Mouse (Mus musculus) neural tube, embryonic 11.5 days (tissue): Measurements from ENCODE around the gene Pard3. TPM values are rescaled to one million over a fixed set of nuclear protein-coding genes. Genes with fewer than 3 reads are reported as not detected.
A peak's percentile ranks its signal among the peaks of the same experiment; 100 is the strongest.

Experiments used
- ATAC-seq: fragments of 200-750 bp; cut with Nextera tagmentation; 2 replicates; pipeline ENCODE4 v1.8.0; 2017; ENCODE audit warnings: moderate number of reproducible peaks, mild to moderate bottlenecking, moderate TSS enrichment, moderate library complexity; ENCODE audit not compliant: insufficient read depth, low FRiP score, low TSS enrichment
- DNase-seq: peaks from one replicate; pipeline ENCODE4 v3.0.0-alpha.2; 2015; ENCODE audit warnings: low spot score
- H3K27ac ChIP-seq: fragments of 300-500 bp; sonication (generic); 2 replicates; pipeline ENCODE4 v1.5.1; 2014; ENCODE audit warnings: low read depth, mild to moderate bottlenecking, low read length
- H3K27me3 ChIP-seq: fragments of 300-500 bp; sonication (generic); 2 replicates; pipeline ENCODE4 v1.6.1; 2014; ENCODE audit warnings: mild to moderate bottlenecking, low read length, mixed read lengths; ENCODE audit not compliant: control insufficient read depth, insufficient read depth
- H3K36me3 ChIP-seq: fragments of 300-500 bp; sonication (generic); 2 replicates; pipeline ENCODE4 v1.6.1; 2014; ENCODE audit warnings: mild to moderate bottlenecking, low read length, moderate library complexity, mixed read lengths; ENCODE audit not compliant: control insufficient read depth, insufficient read depth
- H3K4me1 ChIP-seq: fragments of 300-500 bp; sonication (generic); 2 replicates; pipeline ENCODE4 v1.6.1; 2014; ENCODE audit warnings: low read length, mixed read lengths; ENCODE audit not compliant: control insufficient read depth, insufficient read depth
- H3K4me2 ChIP-seq: fragments of 300-500 bp; sonication (generic); 2 replicates; pipeline ENCODE4 v1.6.1; 2014; ENCODE audit warnings: low read depth, mild to moderate bottlenecking, moderate library complexity
- H3K4me3 ChIP-seq: fragments of 300-500 bp; sonication (generic); 2 replicates; pipeline ENCODE4 v1.5.1; 2014; ENCODE audit warnings: low read depth, low read length
- H3K9ac ChIP-seq: fragments of 300-500 bp; sonication (generic); 2 replicates; pipeline ENCODE4 v1.6.1; 2014; ENCODE audit warnings: mild to moderate bottlenecking, low read length
- H3K9me3 ChIP-seq: fragments of 300-500 bp; sonication (generic); 2 replicates; pipeline ENCODE4 v1.6.1; 2016; ENCODE audit warnings: low read length; ENCODE audit not compliant: control insufficient read depth
- WGBS: fragments of 180-500 bp; shearing (Covaris S2); extraction: QIAGEN DNeasy Blood & Tissue Kit; methylation state at CpG from one replicate; pipeline ENCODE4 v1.1.7; 2014; 5-methylcytosine and 5-hydroxymethylcytosine counted together
- polyA plus RNA-seq: library from polyadenylated mRNA; unstranded; fragments of >200 nt; fragmentation: Nextera tagmentation; extraction: Ambion mirVana; gene quantifications from 2 replicates; pipeline ENCODE4 v1.2.1, GENCODE M21; 2014

Gene Pard3
- 37.5 and 39.7 TPM in 2 replicates for polyA plus RNA-seq

DNA sequence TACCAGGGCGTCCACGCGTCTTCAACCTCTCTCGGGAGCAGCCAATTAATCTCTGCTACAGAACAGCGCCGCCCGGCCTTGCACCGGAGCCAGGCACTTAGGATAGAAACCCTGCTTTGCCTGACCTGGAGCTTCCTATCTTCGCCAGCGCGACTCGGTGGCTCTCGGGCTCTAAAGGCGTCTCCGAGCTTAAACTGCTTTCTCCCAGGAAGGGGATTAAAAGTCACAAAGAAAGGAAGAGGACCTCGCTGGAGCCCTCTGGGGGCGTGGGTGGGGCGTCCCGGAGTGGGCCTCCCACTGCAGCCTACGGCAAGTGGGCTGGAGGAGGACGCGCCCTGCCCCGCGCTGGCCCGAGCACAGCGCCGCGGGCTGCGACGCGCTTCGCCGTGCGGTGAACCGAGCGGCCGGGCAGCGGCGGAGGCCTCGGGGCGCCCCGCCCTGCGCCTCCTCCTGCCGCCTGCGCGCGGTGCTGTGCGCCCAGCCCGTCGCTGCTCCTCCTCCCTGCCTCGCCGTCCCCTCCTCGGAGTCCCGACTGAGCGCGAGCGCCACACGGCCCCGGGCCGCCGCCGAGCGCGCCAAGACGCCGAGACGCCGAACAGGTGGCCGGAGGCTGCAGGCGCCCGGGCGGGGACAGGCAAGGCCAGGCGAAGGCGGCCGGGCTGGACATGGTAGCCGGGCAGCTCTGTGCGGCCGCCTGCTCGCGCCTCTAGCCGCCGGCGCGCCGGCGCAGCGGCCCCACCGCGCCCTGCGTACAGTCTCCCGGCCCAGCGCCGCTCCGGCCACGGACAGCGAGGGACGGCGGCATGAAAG, at the start of gene Pard3:
Gene Pard3 (plus strand): TSS at position 343 of the 810 bp plus-strand sequence.
- Histone ChIP-seq H3K4me3 (peak within 1 kb of the TSS; percentile 94), H3K4me2 (peak within 1 kb of the TSS; percentile 47), H3K36me3 (no peaks in the 10 kb centered on the region), H3K9me3 (no peaks in the 10 kb centered on the region), H3K27me3 (no peaks in the 10 kb centered on the region), H3K4me1 (peaks cover 11% of the 10 kb centered on the region; the same call in 1 of the 2 replicates), H3K27ac (peak within 1 kb of the TSS; percentile 95), H3K9ac (peak within 1 kb of the TSS; percentile 98)
- peak; percentile 91 for DNase-seq
- WGBS, result under 1% methylated on average over 75 of the region's 98 CpGs
- peak; percentile 94 for ATAC-seq

DNA sequence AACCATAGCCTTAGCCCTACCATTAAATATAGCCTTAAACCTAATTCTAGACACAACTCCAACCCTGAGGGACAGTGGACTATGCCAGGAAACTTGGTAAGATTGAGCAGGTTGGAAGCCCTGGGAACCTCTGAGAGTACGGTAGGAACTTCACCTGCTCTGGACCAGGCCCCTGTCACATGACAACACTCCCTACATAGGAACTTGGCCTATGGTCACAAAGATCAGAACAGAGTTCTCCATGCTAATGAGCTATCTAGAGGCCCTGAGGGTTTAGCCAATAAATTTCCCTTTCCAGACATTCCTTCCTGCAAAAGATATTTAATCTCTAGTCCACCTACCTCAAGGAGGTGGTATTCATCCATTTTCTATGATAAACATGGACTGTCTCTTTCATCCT, 41.9 kb upstream of the Pard3 start:
- Histone ChIP-seq H3K4me1 (no peaks in the 10 kb centered on the region), H3K4me2 (no peak overlapping the region), H3K9me3 (no peaks in the 10 kb centered on the region), H3K9ac (no peak overlapping the region), H3K4me3 (no peak overlapping the region), H3K27ac (no peak overlapping the region), H3K36me3 (no peaks in the 10 kb centered on the region), H3K27me3 (no peaks in the 10 kb centered on the region)
- WGBS, result 93% methylated on average over 1 of the region's 1 CpGs
- DNase-seq, result no peak
- no peak for ATAC-seq

DNA sequence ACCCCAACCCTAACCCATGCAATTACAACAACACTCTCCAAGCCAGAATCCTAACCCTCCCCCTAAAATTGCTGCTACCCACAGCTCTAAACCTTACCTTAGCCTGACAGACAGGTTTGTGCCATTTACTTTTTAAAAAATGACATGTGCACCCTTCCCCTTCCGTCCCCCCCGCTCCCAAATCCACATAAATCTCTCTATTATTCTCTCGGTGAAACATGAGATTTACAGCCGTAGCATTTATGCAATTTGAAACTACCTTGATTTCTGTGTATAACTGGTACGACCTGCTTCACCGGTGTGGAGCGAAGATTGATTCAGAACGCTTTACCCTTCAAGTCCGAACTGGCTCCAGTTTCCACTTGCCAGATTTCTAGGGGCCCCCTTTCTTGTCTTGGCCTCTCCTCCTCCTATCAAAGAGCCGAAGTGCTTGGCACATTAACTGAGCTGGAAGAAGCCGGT, 38.4 kb upstream of the Pard3 start:
- Histone ChIP-seq H3K4me3 (no peak overlapping the region), H3K4me2 (no peak overlapping the region), H3K4me1 (no peaks in the 10 kb centered on the region), H3K27ac (no peak overlapping the region), H3K27me3 (no peaks in the 10 kb centered on the region), H3K9me3 (no peaks in the 10 kb centered on the region), H3K9ac (no peak overlapping the region), H3K36me3 (no peaks in the 10 kb centered on the region)
- ATAC-seq (no peak), DNase-seq (no peak)
- WGBS, result 72% methylated on average over 11 of the region's 11 CpGs

DNA sequence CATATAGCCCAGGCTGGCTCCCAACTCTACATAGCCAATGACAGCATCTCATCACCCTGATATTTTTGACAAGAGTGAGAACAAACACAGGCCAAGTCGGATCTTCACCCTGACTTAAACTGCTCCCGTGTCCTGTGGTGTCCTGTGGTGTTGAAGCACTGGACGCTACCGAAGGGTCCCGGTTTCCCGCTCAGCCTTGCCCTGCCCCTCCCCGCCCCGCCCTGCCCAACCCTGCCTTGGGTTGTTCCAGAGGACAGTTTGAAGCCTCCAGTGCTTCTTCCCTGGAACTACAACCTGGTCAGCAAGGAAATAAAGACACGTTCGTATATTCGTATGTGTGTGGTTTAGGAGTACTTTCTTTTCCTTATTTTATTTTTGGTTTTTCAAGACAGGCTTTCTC, 37.9 kb upstream of the Pard3 start:
- 57% methylated on average over 11 of the region's 11 CpGs for WGBS
- Histone ChIP-seq H3K4me1 (no peaks in the 10 kb centered on the region), H3K36me3 (no peaks in the 10 kb centered on the region), H3K9me3 (no peaks in the 10 kb centered on the region), H3K4me3 (no peak overlapping the region), H3K27me3 (no peaks in the 10 kb centered on the region), H3K27ac (no peak overlapping the region), H3K4me2 (no peak overlapping the region), H3K9ac (no peak overlapping the region)
- no peak for ATAC-seq
- DNase-seq, result no peak

DNA sequence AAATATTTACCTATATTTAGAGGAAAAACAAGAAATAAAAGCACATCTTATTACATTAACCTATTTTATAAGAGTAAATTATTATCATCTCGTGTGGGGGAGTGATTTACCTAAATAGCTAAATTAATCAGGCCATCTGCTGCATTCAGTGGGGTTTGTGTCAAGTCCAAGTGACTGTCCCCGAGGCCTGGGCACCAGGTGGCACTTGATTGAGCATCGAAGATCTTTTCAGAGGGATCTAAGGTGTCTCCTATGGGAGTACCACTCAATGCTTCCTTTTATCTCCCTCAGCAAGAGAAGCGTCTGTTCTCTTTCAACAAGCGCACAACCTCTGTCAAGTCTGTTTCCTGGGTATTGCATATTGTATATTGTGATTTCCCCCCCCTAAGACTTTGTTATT, 32.2 kb upstream of the Pard3 start:
- H3K9me3 ChIP-seq, result no peaks in the 10 kb centered on the region
- no peaks in the 10 kb centered on the region for H3K27me3 ChIP-seq
- no peak overlapping the region for H3K4me3 ChIP-seq
- H3K36me3 ChIP-seq, result no peaks in the 10 kb centered on the region
- no peak overlapping the region for H3K9ac ChIP-seq
- no peaks in the 10 kb centered on the region for H3K4me1 ChIP-seq
- ATAC-seq (no peak), DNase-seq (peak; percentile 28)
- no peak overlapping the region for H3K4me2 ChIP-seq
- H3K27ac ChIP-seq, result no peak overlapping the region
- WGBS, result 67% methylated on average over 5 of the region's 5 CpGs

DNA sequence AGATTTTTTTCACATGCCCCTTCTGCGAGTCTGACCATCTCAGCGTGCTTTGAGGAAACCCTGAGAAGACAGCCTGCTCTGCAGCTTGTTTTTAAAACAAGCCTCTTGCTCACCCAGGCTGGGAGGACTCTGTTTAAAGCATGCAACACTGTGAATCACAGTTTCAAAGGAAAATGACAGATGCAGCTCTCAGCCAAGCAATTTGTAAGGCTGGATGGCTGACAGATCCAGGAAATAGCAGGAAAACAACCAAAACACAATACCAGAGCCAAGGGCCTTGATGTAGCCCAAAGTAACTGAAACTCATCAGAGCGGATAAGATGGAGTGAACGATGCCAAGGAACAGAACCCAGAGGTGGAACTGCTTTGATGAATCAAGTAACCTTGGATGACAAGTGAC, 24.8 kb upstream of the Pard3 start:
- no peak for DNase-seq

DNA sequence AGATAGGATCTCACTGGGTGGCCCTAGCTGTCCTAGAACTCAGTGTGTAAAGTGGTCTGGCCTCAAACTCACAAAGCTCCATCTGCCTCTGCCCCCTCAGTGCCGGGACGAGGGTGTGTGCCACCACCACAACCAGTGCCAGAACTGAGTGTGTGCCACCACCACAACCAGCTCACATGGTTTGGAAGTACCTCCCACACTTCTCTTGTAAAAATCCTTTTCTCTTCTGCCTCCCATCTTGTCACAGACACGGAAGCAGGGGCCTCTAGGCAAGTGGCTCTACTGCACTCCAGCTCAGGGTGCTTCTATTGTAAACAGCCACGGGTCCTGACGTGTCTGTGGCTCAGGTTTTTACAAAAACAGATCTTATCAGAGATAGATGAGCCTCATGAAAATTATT, 13.7 kb upstream of the Pard3 start:
- H3K9ac ChIP-seq, result no peak overlapping the region
- no peak overlapping the region for H3K27ac ChIP-seq
- no peak overlapping the region for H3K4me3 ChIP-seq
- H3K4me1 ChIP-seq, result no peaks in the 10 kb centered on the region
- DNase-seq (no peak), ATAC-seq (no peak)
- no peaks in the 10 kb centered on the region for H3K9me3 ChIP-seq
- WGBS, result 80% methylated on average over 5 of the region's 5 CpGs
- no peak overlapping the region for H3K4me2 ChIP-seq
- no peaks in the 10 kb centered on the region for H3K27me3 ChIP-seq
- H3K36me3 ChIP-seq, result no peaks in the 10 kb centered on the region

More for the DNA sequence above, 24.8 kb upstream of the Pard3 start:
- Histone ChIP-seq H3K36me3 (no peaks in the 10 kb centered on the region), H3K9me3 (no peaks in the 10 kb centered on the region), H3K4me2 (no peak overlapping the region), H3K4me3 (no peak overlapping the region), H3K27me3 (no peaks in the 10 kb centered on the region), H3K9ac (no peak overlapping the region), H3K27ac (no peak overlapping the region), H3K4me1 (no peaks in the 10 kb centered on the region)
- no peak for ATAC-seq
- WGBS, result 71% methylated on average over 4 of the region's 4 CpGs

DNA sequence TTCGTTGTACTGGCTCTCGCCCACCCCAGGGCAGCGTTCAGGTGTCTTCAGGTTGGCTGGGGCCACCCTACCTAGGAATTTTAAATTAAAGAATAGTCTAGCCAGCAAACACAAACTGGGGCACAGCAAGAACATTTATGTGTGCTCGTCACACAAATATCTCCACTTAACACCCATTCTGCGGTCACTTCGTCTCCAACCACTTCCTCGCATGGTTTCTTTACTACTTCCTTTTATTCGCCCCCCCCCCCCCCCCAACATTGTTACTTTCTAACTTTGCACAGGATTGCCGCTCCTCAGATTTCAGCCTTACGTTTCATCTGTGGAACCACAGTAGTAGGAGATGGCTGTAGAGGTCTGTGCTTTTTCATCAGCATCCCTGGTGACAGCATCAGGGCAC, 11.6 kb upstream of the Pard3 start:
- no peak for ATAC-seq
- Histone ChIP-seq H3K9me3 (no peaks in the 10 kb centered on the region), H3K4me1 (no peaks in the 10 kb centered on the region), H3K36me3 (no peaks in the 10 kb centered on the region), H3K4me2 (no peak overlapping the region), H3K4me3 (no peak overlapping the region), H3K9ac (no peak overlapping the region), H3K27me3 (no peaks in the 10 kb centered on the region), H3K27ac (no peak overlapping the region)
- DNase-seq, result no peak
- 84% methylated on average over 10 of the region's 10 CpGs for WGBS

DNA sequence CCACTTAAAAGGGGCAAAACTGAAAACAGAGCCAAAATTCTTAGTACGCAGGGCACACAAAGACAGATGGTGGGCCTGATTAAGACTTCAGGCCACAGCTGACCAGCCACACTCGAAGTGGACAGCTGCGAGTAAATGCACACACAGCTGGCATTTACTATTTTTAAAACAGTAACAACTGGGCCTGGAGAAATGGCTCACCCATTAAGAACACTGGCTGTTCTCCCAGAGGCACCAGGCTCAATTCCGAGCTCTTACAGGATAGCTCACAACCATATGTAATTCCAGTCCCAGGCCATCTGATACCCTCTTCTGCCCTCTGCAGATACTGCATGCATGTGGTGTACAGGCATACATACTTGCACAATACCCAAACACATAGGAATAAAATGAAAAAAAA, 8.6 kb upstream of the Pard3 start:
- 67% methylated on average over 4 of the region's 4 CpGs for WGBS
- no peaks in the 10 kb centered on the region for H3K4me1 ChIP-seq
- no peaks in the 10 kb centered on the region for H3K27me3 ChIP-seq
- no peak overlapping the region for H3K4me3 ChIP-seq
- ATAC-seq (no peak), DNase-seq (no peak)
- no peak overlapping the region for H3K9ac ChIP-seq
- no peak overlapping the region for H3K4me2 ChIP-seq
- H3K9me3 ChIP-seq, result no peaks in the 10 kb centered on the region
- H3K27ac ChIP-seq, result no peak overlapping the region
- no peaks in the 10 kb centered on the region for H3K36me3 ChIP-seq
